Mouse (Mus musculus) cerebellum, adult 2 months (tissue): ENCODE measurements at regions not wholly inside any gene's neighbourhood (a gene's known extent, or its start where the extent isn't known, plus 50 kb on each side); places are given as distances from the start of the nearest gene placed in this dataset.

Experiments used
- DNase-seq, 2 experiments: peaks; one replicate each; pipeline ENCODE4 v3.0.0; 2021
- H3K27ac ChIP-seq: fragments of 200-500 bp; 2 replicates; pipeline ENCODE4 v1.5.1; 2012; ENCODE audit warnings: low read length, control low read depth, inconsistent platforms; ENCODE audit not compliant: insufficient read depth
- H3K27me3 ChIP-seq: fragments of 200-500 bp; 2 replicates; pipeline ENCODE4 v1.6.1; 2012; ENCODE audit warnings: inconsistent platforms, mild to moderate bottlenecking, low read length, moderate library complexity; ENCODE audit not compliant: control insufficient read depth, insufficient read depth
- H3K4me1 ChIP-seq: fragments of 200-500 bp; 2 replicates; pipeline ENCODE4 v1.6.1; 2011; ENCODE audit warnings: low read length; ENCODE audit not compliant: control insufficient read depth, insufficient read depth
- H3K4me3 ChIP-seq: fragments of 200-500 bp; replicated peaks from 2 replicates; pipeline ENCODE3; 2011; ENCODE audit warnings: mild to moderate bottlenecking, low read depth, low read length, control low read depth; ENCODE audit not compliant: insufficient read depth
- CTCF ChIP-seq: fragments of 200-500 bp; IDR thresholded peaks from 2 replicates; pipeline ENCODE4 v1.5.1; 2011; ENCODE audit warnings: low read depth, mild to moderate bottlenecking, control low read depth, low read length, moderate library complexity, borderline replicate concordance; ENCODE audit not compliant: insufficient read depth
- POLR2A ChIP-seq: fragments of 200-500 bp; IDR thresholded peaks from 2 replicates; pipeline ENCODE4 v1.6.1; 2011; ENCODE audit warnings: low read length, control low read depth, borderline replicate concordance; ENCODE audit not compliant: insufficient read depth
- WGBS: fragments of 180-500 bp; shearing (Covaris S2); methylation state at CpG from one replicate; pipeline ENCODE4 v1.1.7; 2018; 5-methylcytosine and 5-hydroxymethylcytosine counted together

DNA sequence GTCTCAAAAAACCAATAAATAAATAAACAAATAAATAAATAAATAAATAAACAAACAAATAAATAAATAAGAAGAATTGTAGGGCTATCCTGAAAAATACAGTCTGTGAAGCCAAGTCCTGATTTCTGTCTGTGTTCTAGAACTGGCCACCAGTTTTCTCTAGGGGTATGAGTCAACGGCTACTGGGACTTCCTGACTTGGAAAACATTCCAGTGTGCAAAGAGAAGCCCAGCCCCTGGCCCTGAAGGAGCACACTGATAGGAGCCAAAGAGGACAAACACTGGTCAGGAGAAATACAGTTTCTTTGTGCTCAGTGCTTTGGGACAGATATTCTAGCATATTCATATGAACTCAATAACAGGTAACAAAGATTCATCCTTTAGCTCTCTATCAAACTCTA is 271.3 kb upstream of the Thbs1 start:
- DNase-seq = no peak
- no peak for TF ChIP-seq POLR2A
- no peak for TF ChIP-seq CTCF
- Histone ChIP-seq H3K27me3 (no peaks in the 10 kb centered on the region), H3K4me1 (no peaks in the 10 kb centered on the region), H3K27ac (no peak overlapping the region), H3K4me3 (no peak overlapping the region)
- 69% methylated on average over 1 of the region's 1 CpGs for WGBS

DNA sequence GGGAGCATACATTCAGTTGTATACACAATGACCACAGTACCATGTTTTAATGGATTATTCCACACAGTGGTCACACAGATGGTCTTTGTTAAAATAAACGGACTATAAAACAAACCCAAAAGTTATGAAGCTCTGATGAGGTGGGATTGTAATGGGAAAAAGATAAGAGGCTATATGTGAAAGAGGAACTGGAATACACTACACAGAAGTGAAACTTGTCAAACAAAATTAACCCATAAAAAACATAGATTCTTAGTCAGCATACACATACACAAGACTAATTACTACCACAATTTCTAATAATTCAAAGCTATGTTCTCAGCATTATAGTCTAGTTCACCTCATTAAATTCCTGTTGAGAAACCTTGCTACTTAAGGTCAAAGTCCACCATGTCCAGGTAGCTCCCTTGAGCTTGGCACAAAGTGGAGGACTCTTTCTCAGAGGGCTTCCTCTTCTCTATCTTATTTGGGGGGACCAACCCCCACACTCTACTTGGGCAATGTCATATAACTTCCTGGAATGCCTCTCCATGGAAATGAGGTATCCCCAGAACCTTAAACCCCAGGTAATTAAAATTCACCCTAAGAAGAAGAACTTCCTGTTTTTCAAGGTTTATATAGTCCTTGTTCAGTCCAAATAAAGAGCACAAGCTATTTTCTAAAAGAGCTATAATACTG is 269.2 kb upstream of the Thbs1 start:
- DNase-seq = no peak
- 49% methylated on average over 1 of the region's 1 CpGs for WGBS
- no peaks in the 10 kb centered on the region for H3K4me1 ChIP-seq
- H3K27ac ChIP-seq = no peak overlapping the region
- no peaks in the 10 kb centered on the region for H3K27me3 ChIP-seq
- TF ChIP-seq CTCF = no peak
- TF ChIP-seq POLR2A = no peak
- no peak overlapping the region for H3K4me3 ChIP-seq

DNA sequence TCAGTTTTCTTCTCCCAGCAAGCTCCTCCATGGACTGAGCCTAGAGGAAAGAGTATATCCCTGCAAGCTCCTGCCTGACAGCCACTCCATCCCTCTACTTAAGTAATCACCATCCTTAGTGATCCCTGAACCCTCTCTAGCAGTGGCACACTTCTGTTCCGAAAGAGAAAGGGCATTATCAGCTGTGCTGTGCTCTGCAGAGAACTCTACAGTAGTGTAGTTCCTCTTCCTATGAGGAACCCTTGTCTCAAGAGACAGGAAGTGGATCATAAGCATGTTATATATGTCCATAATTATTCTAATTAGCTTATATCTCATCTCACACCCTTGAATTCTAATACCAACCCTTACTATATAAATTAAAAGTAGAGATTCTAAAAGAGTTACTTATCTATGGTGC is 259.2 kb upstream of the Thbs1 start:
- 77% methylated on average over 1 of the region's 1 CpGs for WGBS
- no peak for DNase-seq
- H3K4me3 ChIP-seq = no peak overlapping the region

DNA sequence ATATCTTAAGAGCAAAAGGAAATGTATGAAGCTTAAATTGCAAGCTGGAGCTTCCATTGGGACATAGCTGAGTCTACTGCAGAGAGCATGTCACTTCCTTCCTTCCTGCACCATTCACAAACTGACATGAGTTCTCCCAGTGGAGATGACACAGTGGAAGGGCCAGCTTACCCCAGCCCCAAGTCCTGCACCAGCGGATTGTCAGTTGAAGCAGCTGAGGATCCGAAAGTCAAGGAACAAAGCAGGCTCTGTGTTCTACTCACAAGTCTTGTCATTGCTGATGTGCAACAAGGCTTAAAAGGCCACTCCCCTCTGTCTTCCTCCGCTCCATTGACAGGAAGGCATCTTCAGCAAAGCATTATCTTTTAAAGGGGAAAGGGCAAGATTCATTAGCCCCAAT is 249.4 kb upstream of the Thbs1 start:
- WGBS = 25% methylated on average over 3 of the region's 3 CpGs
- Histone ChIP-seq H3K4me1 (no peaks in the 10 kb centered on the region), H3K4me3 (no peak overlapping the region), H3K27ac (no peak overlapping the region), H3K27me3 (no peaks in the 10 kb centered on the region)
- TF ChIP-seq CTCF = no peak
- TF ChIP-seq POLR2A = no peak
- no peak for DNase-seq

More for the DNA sequence above, 259.2 kb upstream of the Thbs1 start:
- Histone ChIP-seq H3K27me3 (no peaks in the 10 kb centered on the region), H3K4me1 (no peaks in the 10 kb centered on the region), H3K27ac (no peak overlapping the region)
- TF ChIP-seq POLR2A (no peak), CTCF (no peak)

- TF ChIP-seq CTCF = no peak
- TF ChIP-seq POLR2A = no peak
- DNase-seq = no peak
- no peaks in the 10 kb centered on the region for H3K27me3 ChIP-seq
- H3K4me1 ChIP-seq = no peaks in the 10 kb centered on the region
- H3K4me3 ChIP-seq = no peak overlapping the region
- WGBS = 100% methylated on average over 1 of the region's 1 CpGs
- no peak overlapping the region for H3K27ac ChIP-seq
These were observed 246.6 kb upstream of the Thbs1 start for GRCm38 (mm10) chr2:117865119-117865518.

- WGBS = 17% methylated on average over 4 of the region's 4 CpGs
- no peak overlapping the region for H3K27ac ChIP-seq
- DNase-seq = no peak
- no peak overlapping the region for H3K4me3 ChIP-seq
- TF ChIP-seq POLR2A (no peak), CTCF (no peak)
- H3K27me3 ChIP-seq = no peaks in the 10 kb centered on the region
- H3K4me1 ChIP-seq = no peaks in the 10 kb centered on the region
These were observed 244.7 kb upstream of the Thbs1 start for GRCm38 (mm10) chr2:117866946-117867345.

DNA sequence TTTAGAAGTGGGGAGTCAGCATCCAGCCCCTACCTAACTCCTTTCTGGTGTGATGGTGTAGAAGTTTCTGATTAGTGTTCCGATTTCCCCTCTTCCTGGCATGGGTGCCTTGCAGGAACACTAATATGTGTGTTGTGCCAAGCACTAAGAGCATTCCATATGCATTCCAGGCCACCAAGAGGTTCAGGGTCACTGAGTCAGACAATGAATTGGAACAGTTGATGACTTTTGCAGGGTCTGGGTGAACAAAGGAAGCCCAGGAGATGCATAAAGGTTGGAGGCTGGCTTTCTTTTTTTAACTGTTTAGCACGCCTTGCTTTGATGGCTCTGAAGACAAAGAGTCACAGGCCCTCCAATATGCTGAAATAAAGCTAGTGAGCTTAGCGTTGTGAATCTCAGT is 244.3 kb upstream of the Thbs1 start:
- H3K27me3 ChIP-seq = no peaks in the 10 kb centered on the region
- H3K4me3 ChIP-seq = no peak overlapping the region
- H3K27ac ChIP-seq = no peak overlapping the region
- 41% methylated on average over 3 of the region's 3 CpGs for WGBS
- DNase-seq = no peak
- H3K4me1 ChIP-seq = no peaks in the 10 kb centered on the region
- no peak for TF ChIP-seq CTCF
- TF ChIP-seq POLR2A = no peak

GRCm38 (mm10) chr2:117868857-117869256 is 242.8 kb upstream of the Thbs1 start:
- Histone ChIP-seq H3K27ac (no peak overlapping the region), H3K4me1 (no peaks in the 10 kb centered on the region), H3K4me3 (no peak overlapping the region), H3K27me3 (no peaks in the 10 kb centered on the region)
- WGBS = 95% methylated on average over 1 of the region's 1 CpGs
- DNase-seq = no peak
- no peak for TF ChIP-seq CTCF
- no peak for TF ChIP-seq POLR2A
